Mouse (Mus musculus) brain, embryonic 18.5 days (tissue): ENCODE data around the gene Pepd.

ENCODE experiments used
- DNase-seq: peaks from one replicate; pipeline ENCODE4 v3.0.0-alpha.2; 2012; ENCODE audit warnings: low read depth, low spot score

The Pepd gene

GRCm38 (mm10) chr7:35027801-35028420 lies 115.7 kb downstream of the Pepd start:
- no peak for DNase-seq

GRCm38 (mm10) chr7:35028559-35028958 lies 116.4 kb downstream of the Pepd start:
- no peak for DNase-seq

DNA sequence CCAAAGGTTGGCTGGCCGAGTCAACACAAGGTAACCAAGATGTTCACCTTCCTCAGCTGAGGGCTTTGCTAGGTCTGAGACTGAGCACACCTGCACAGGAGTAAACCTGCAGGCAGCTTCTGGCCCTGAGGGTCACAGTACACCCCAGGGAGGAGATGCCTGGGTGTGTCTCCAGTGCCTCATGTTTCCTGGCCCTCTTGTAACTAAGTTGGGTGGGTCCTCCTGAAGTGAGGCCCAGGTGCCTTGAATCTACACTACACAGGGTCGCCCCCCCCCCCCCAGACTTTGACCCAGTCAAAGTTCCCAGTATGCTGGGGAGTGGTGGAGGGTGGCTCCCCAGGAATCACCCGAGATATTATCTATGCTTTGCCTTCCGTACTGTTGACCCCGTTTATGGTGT lies 117.0 kb downstream of the Pepd start:
- no peak for DNase-seq

GRCm38 (mm10) chr7:35029648-35030047 lies 117.5 kb downstream of the Pepd start:
- no peak for DNase-seq

DNA sequence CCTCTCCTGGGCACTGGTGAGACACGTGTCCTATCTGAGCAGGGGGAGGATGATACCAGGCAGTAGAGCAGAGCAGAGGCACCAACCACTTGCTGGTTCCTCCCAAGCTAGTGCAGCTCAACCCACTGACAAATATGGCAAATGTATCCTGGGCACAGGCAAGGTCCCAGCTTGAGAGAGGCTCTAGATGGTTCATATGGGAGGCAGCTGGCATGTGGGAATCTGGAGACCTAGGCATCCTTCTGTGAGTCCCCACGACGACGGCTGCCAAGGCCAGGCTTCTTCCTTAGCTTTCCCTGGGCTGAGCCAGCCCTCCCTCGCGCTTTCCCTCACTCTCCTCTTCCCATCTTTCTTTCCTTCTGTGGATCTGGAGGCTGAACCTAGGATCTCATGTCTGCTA lies 118.4 kb downstream of the Pepd start:
- DNase-seq = no peak

DNA sequence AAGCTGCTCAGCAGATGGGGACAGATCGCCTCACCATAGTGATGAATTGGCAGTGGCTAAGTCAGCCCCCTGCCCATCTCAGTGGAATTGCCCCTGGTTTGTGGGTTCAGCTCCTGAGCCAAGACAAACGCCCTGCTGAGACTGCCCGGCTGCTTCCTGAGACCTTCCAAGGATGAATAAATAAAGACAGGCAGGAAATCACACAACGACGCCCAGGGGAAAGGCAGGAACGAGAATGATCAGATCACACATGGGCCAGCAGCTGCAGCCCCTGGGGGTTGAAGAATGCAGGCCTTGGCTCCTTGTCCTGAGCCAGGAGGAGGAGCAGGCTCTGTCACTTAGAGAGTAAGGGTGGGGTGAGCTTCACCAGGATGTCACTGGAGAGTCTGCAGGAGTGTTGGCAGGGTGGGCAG lies 123.0 kb downstream of the Pepd start:
- no peak for DNase-seq

- no peak for DNase-seq
These were observed 123.4 kb downstream of the Pepd start for GRCm38 (mm10) chr7:35035565-35035964.

- DNase-seq = no peak
These were observed 124.1 kb downstream of the Pepd start for GRCm38 (mm10) chr7:35036266-35036731.

DNA sequence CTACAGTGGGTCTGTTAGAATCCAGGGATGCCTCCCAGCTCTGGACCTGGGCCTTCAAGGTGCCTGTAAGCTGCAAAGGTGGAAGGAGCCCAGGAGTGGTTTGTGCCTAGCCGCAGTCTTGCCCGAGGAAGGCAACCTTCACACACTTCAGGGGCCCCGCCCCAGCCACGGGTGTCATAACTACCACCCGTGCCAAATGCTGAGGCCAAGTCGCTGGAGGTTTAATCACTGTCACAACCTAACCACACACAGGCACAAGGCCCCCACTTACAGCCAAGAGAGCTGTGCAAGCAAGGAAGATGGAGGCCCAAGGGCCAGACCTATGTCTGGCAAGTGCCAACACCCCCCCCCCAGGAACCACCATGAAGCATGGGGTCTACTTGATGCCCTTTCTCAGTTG lies 125.2 kb downstream of the Pepd start:
- DNase-seq = no peak

DNA sequence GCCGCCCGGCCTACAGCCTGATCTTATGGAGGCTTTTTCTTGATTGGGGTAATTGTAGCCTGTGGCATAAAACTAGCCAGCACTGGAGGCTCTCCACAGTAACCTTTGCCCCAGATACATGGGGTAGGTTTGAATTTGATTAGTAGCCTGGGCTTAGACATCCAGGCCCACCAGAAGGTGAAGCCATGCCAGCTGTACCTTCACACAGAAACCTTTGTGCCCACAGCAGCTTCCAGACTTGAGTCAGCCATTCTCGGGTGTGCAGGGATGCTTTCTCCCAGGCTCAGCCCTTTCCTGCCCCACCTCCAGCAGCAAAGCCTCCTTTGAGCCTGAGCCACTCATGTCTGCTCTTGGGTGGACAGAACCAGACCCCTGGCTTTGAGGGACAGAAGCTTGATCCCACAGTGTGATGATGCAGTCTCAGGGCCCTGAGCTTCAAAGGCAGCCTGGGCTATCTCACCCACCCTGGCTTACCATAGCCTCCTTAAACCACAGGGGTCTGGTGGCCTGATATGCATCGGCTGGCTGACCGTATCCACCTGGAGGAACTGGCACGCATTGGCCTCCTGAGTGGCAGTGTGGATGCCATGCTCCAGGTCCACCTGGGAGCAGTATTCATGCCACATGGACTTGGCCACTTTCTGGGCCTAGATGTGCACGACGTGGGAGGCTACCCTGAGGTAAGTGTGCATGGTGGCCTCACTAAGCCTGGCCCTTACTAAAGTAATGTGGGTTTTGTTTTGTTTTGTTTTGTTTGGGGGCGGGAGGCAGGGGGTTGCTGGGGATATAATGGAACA lies 128.2 kb downstream of the Pepd start:
- DNase-seq = no peak

DNA sequence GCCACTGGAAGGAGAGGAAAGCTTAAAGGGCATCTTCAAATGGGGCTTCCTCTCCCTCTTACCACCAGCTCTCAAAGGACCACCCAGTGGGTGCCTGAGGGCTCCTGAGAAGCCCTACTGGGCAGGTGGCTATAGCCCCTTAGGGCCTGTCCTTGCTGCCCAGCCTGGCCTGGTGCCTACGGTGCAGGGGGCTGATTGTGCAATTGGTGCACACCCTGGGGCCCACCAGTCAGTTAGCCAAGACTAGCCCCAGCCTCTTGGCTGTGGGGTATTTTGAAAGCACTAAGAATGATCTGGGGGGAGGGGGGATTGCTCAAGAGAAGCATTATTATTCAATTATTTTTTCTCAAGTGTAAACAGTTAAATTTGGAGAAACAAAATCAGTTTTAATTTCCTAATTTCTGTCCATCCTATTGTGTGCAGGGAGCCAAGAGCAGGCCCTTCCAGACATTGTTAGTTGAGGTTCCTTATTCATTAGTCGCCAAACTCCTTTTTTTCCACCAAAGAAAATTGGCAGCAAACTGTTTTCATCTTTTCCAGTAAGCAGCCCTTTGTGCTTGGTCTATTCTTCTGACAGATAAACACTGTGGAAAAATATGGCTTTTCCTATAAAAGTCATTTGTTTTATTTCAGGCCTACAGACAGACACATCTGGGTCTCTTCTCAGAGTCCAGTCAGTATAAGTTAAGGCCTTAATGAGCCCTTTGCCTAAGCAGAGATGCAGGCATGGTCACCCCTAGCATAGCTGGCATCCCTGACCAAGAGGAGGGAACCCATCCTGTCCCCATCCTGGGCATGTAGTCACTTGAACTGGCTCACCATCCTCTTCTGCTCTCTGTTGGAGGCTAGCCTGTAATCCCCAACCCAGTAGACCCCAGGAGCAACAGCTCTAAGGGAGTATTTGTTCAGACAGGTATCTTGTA lies 129.4 kb downstream of the Pepd start:
- no peak for DNase-seq

- DNase-seq = no peak
These were observed 130.0 kb downstream of the Pepd start for GRCm38 (mm10) chr7:35042209-35042554.

DNA sequence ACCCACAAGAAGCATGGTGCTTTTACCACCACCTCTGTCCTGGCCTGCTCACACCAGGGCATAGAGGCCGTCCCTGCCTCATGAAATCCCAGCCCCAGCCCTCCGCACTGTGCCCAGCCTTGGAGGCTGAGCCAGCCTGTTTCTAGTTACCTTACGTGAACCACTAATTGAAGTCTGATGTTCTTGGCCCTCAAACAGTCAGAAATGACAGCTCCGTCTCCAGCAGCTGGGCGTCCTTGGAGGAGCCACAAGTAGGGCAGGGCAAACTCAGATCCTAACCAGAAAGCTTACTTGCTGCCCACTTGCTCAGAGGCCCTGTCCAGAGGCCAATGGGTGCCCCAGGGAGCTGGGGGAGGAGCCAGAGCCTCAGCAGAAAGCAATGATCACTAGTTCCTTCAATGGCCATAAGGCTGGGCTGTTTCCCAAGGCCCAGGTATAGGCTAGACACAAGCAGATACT lies 130.6 kb downstream of the Pepd start:
- DNase-seq = no peak

DNA sequence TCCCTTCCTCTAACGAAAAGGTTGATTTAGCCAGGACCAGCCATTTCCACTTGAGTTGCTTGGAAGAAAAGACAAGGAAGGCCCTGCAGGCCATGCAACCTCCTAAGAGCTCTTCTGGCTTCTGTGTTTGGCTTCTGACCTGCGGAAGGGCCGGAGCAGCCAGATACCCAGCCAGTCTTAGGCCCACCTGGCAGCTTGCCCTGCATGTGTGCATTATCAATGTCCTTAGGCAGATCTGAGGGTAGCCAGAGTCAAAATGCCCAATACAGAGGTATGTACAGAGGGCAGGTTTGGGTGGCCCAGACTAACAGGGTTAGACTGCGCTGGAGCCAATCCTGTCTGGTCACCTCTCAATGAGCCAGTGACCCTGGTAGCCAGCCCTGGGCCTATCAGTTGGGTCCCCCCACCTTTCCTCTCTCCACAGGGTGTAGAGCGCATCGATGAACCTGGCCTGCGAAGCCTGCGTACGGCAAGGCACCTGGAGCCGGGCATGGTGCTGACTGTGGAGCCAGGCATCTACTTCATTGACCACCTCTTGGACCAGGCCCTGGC lies 131.2 kb downstream of the Pepd start:
- DNase-seq = no peak

- no peak for DNase-seq
These were observed 132.5 kb downstream of the Pepd start for GRCm38 (mm10) chr7:35044719-35045118.

DNA sequence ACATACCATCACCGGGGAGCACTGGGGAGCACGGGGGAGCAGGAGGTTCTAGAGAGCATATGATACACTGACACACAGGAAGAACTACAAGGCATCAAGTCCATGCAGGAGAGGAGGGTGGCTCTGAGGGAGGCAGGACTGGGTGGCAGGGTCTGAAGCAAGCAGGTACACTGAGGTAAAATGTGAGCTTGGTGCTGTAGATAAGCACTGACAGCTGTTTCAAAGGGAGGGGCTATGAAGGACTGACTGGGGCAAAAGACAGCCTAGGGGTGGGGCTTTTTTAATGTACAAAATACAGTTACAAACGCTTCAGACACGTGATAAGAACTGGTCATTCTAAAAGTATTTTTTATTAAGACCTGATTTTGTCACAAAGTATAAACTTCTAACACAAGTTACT lies 133.9 kb downstream of the Pepd start:
- DNase-seq = no peak

DNA sequence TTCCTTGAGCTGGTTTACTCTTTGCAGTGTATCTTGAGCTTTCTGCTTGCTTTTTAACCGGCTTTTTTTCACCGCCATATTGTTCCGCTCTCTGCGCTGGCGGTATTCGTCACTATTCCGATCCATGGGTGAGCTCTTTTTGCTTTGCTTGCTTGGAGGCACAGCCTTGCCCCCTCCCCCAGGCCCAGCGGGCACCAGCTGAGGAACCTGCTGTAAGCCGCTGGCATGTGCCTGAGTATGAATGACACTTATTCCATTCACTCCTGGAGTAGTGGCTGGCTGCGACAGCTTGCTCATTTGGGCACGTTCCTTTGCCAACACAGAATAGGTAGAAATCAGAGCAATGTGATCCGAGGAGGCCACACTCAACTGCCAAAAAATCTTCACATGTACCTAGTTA lies 138.4 kb downstream of the Pepd start:
- DNase-seq = no peak

DNA sequence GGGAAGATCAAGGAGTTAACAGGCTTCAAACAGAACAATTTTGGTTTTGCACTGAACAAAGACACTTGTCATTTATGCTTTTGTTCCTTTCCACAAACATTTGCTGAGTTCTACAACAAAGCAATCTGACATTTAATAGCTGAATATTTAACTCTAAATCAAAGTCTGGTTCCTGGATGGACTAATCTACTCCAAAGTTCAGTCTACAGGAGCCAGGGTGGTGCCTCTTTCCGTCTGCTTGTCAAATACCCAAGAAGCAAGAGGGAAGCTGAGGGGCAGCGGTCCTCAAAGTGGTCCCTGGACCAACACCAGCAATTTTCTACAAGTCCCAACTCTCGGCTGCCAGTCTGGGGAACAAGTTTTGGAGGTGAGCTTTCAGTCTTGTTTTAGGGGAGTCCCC lies 141.0 kb downstream of the Pepd start:
- no peak for DNase-seq

- DNase-seq = no peak
These were observed 142.1 kb downstream of the Pepd start for GRCm38 (mm10) chr7:35054286-35054685.

DNA sequence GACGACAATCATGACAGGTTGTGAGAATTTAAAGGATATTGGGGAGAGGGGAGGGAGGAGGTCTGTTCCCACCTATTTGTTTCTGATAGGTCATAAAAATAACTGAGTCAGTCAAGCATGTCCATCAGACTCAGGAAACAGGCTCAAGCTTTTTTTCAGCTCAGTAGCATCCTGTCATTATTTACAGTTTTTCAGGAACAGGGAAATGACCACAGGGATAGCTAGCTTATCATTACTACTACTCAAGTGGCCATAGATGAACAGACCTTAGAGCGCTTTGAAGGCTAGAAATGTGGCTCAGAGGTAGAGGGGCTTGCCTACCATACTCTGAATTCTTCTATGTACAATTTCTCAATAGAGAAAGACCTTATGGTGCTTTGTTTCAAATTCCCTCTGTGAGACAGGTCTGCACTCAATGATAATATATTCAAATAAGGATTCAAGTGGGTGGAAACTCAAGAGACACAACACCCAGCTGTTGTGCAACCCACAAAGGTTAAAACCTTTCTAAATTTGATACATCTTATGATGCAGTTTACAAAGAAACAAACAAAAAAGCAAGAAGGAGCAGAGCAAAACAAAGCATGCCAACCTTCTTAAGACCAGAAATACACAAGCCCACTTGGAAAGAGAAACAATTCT lies 142.9 kb downstream of the Pepd start:
- DNase-seq = no peak
